Mouse (Mus musculus) embryo, embryonic 10.5 days (tissue): ENCODE results near the gene Chmp2a.

Experiments
- DNase-seq: peaks from one replicate; pipeline ENCODE4 v3.0.0-alpha.2; 2015; ENCODE audit warnings: low spot score

The Chmp2a gene

GRCm38 (mm10) chr7:13001584-13001983 lies 33.0 kb downstream of the Chmp2a start:
- no peak for DNase-seq

GRCm38 (mm10) chr7:12998851-12999250 lies 35.8 kb downstream of the Chmp2a start, which contains the start of gene Trim28:
Gene Trim28 (plus strand): TSS chr7:12999114.
- DNase-seq, result no peak

- DNase-seq, result no peak
Observed at GRCm38 (mm10) chr7:12998053-12998452, 36.6 kb downstream of the Chmp2a start, which contains the start of gene Slc27a5. Gene Slc27a5 (minus strand): TSS chr7:12998192.

GRCm38 (mm10) chr7:12997230-12997629 lies 37.4 kb downstream of the Chmp2a start:
- DNase-seq, result no peak

- no peak for DNase-seq
Observed at GRCm38 (mm10) chr7:12995862-12996261, 38.7 kb downstream of the Chmp2a start.

- DNase-seq, result no peak
Observed at GRCm38 (mm10) chr7:12993148-12993547, 41.5 kb downstream of the Chmp2a start.

- DNase-seq, result no peak
Observed at GRCm38 (mm10) chr7:12992222-12992621, 42.4 kb downstream of the Chmp2a start.

GRCm38 (mm10) chr7:12987409-12988189 lies 47.0 kb downstream of the Chmp2a start:
- DNase-seq, result no peak

- DNase-seq, result no peak
Observed at GRCm38 (mm10) chr7:12986906-12987305, 47.7 kb downstream of the Chmp2a start.

- DNase-seq, result no peak
Observed at GRCm38 (mm10) chr7:12985724-12986123, 48.9 kb downstream of the Chmp2a start.
